Mouse (Mus musculus): ENCODE measurements around the gene Cnot1.

DNA sequence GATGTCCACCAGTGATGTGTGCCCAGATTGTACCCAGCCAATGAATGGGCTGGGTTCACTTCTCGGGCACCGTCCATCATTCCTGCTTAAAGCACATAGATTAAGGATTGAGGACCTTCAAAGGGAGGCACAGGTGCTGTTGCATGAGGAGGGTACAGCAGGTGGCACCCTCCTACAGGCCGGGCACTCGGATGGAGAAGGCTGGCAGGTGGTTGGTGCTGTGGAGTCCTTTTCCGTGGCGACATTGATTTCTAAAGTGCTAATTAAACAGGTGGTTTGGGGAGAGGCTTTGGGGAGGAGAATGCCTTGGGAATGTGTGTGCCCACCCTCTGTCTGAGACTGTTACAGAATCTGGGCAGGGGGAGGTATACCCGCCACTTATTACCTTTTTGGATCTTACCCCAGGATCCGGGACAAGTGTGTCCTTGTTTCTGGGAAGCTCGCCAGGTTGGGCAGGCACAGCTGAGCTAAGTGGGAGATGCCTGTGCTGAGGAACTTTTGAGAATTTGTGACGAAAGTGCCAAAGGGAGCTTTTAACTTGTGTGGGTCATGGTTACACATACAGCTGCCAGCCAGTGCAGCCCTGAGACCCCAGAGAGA, 119.1 kb downstream of the Cnot1 start:
- TF ChIP-seq CTCF (IDR thresholded peaks at IDR 0.05; ENCODE audit: insufficient read depth, low read length) = no peak
- no peak for TF ChIP-seq POLR2A (IDR thresholded peaks at IDR 0.05; ENCODE audit: borderline replicate concordance, extremely low read depth, low read depth, low read length)

All from lung, adult 2 months (tissue).